Mouse (Mus musculus) left cerebral cortex, postnatal 25 days (tissue): Measurements from ENCODE around the gene Brd4. TPM values are rescaled to one million over a fixed set of nuclear protein-coding genes. Genes with fewer than 3 reads are reported as not detected.
A peak's percentile ranks its signal among the peaks of the same experiment; 100 is the strongest.
"Not testable (repeated sequence)": the region's sequence is repeated elsewhere in the genome, so short reads cannot be mapped to it uniquely, and the experiment has no call there.

Experiments
- DNase-seq, 2 experiments: peaks; one replicate each; pipeline ENCODE4 v3.0.0; 2022; ENCODE audit warnings: low spot score in 2 of 2, mixed read lengths in 1 of 2
- intact Hi-C: fragments of 180-260 bp; cut with DNase I; formaldehyde crosslinking; loops from one replicate; pipeline ENCODE4 v1.15.1; 2025
- total RNA-seq, 2 experiments: library from RNA; stranded (reverse); gene quantifications; 2 replicates each; pipeline ENCODE4 v1.2.3; 2021

Gene Brd4
- total RNA-seq, 2 experiments from 2014 or later, result 117 to 130 TPM

GRCm38 (mm10) chr17:32247616-32248015, 36.9 kb downstream of the Brd4 start:
- intact Hi-C loops, result no loop called here
- DNase-seq, result no peak

GRCm38 (mm10) chr17:32246117-32246516, 38.4 kb downstream of the Brd4 start:
- DNase-seq, result no peak
- intact Hi-C loops, result no loop called here

- intact Hi-C loops, result no loop called here
- no peak for DNase-seq
Measured at GRCm38 (mm10) chr17:32240881-32241531, 43.5 kb downstream of the Brd4 start.

GRCm38 (mm10) chr17:32238589-32238988, 45.9 kb downstream of the Brd4 start:
- DNase-seq, result no peak
- intact Hi-C loops, result loop anchor here (5.0 kb wide), 1 partner anchor 44 kb away; the partner anchor contains the start of gene Brd4

GRCm38 (mm10) chr17:32235534-32236191, 48.9 kb downstream of the Brd4 start:
- intact Hi-C loops, result loop anchor here (5.0 kb wide), 1 partner anchor 47 kb away; the partner anchor contains the start of gene Brd4
- DNase-seq, result peak; percentile 45 to 69

- DNase-seq, result peak in 1 of 2 experiments; percentile 17
- intact Hi-C loops, result no loop called here
Measured at GRCm38 (mm10) chr17:32233174-32233573, 51.3 kb downstream of the Brd4 start.

GRCm38 (mm10) chr17:32229256-32229655, 55.3 kb downstream of the Brd4 start:
- DNase-seq, result no peak
- intact Hi-C loops, result no loop called here

- intact Hi-C loops, result no loop called here
- no peak for DNase-seq
Measured at GRCm38 (mm10) chr17:32220873-32221272, 63.6 kb downstream of the Brd4 start.

GRCm38 (mm10) chr17:32215587-32215986, 68.9 kb downstream of the Brd4 start:
- intact Hi-C loops, DNase-seq: not testable (repeated sequence)

GRCm38 (mm10) chr17:32211554-32211953, 73.0 kb downstream of the Brd4 start:
- DNase-seq, intact Hi-C loops: not testable (repeated sequence)

- intact Hi-C loops, result loop anchor here (2.0 to 10.0 kb wide), 4 partner anchors 47 to 355 kb away; partner anchors contain the start of gene Sik1
Measured at GRCm38 (mm10) chr17:32209752-32210151, 74.8 kb downstream of the Brd4 start.

GRCm38 (mm10) chr17:32209144-32209543, 75.4 kb downstream of the Brd4 start:
- intact Hi-C loops, result loop anchor here (2.0 to 10.0 kb wide), 4 partner anchors 47 to 354 kb away; partner anchors contain the start of gene Sik1
- DNase-seq, result no peak

More at GRCm38 (mm10) chr17:32209752-32210151, 74.8 kb downstream of the Brd4 start:
- DNase-seq, result peak; percentile 63 to 67

GRCm38 (mm10) chr17:32207586-32208245, 76.8 kb downstream of the Brd4 start:
- intact Hi-C loops, result loop anchor here (2.0 to 10.0 kb wide), 4 partner anchors 45 to 353 kb away; partner anchors contain the start of gene Sik1
- DNase-seq, result peak; percentile 44 to 45

GRCm38 (mm10) chr17:32205345-32205744, 79.2 kb downstream of the Brd4 start:
- intact Hi-C loops, result loop anchor here (5.0 to 10.0 kb wide), 3 partner anchors 43 to 351 kb away; partner anchors contain the start of gene Sik1
- no peak for DNase-seq

GRCm38 (mm10) chr17:32202972-32203371, 81.5 kb downstream of the Brd4 start:
- intact Hi-C loops, result loop anchor here (10.0 kb wide), 1 partner anchor 348 kb away; the partner anchor contains the start of gene Sik1
- DNase-seq, result no peak

GRCm38 (mm10) chr17:32201086-32201485, 83.4 kb downstream of the Brd4 start:
- intact Hi-C loops, result loop anchor here (10.0 kb wide), 1 partner anchor 346 kb away; the partner anchor contains the start of gene Sik1
- no peak for DNase-seq

GRCm38 (mm10) chr17:32199796-32200195, 84.7 kb downstream of the Brd4 start:
- DNase-seq, result no peak
- intact Hi-C loops, result loop anchor here (10.0 kb wide), 1 partner anchor 345 kb away; the partner anchor contains the start of gene Sik1

- intact Hi-C loops, result no loop called here
- no peak for DNase-seq
Measured at GRCm38 (mm10) chr17:32197156-32197555, 87.4 kb downstream of the Brd4 start.

GRCm38 (mm10) chr17:32195725-32196124, 88.8 kb downstream of the Brd4 start:
- no peak for DNase-seq
- intact Hi-C loops, result no loop called here

GRCm38 (mm10) chr17:32193010-32193409, 91.5 kb downstream of the Brd4 start:
- intact Hi-C loops, result no loop called here
- no peak for DNase-seq
